Mouse (Mus musculus): ENCODE measurements at regions not wholly inside any gene's neighbourhood (a gene's known extent, or its start where the extent isn't known, plus 50 kb on each side); places are given as distances from the start of the nearest gene placed in this dataset.

- H3K27me3 ChIP-seq (ENCODE audit: insufficient read depth, low read length): no peaks in the 10 kb centered on the region
- no peaks in the 10 kb centered on the region for H3K36me3 ChIP-seq (ENCODE audit: insufficient read depth, low read length)
- no peak for TF ChIP-seq CTCF (IDR thresholded peaks at IDR 0.05; ENCODE audit: low read depth)
- peak; percentile 51 for DNase-seq (ENCODE audit: low spot score)
- H3K4me1 ChIP-seq (replicated peaks; ENCODE audit: insufficient read depth, low read length): 0 out of 2 replicates have a peak, but pooled peaks cover 11% of the 10 kb centered on the region
- no peak overlapping the region; the same call in 1 of the 2 replicates for H3K4me2 ChIP-seq (ENCODE audit: low read length)
- peak overlapping the region; percentile 87 for H3K27ac ChIP-seq
- no peak overlapping the region for H3K4me3 ChIP-seq (replicated peaks; ENCODE audit: low read depth, low read length)
- H3K9ac ChIP-seq (ENCODE audit: low read depth, low read length): no peak overlapping the region
- 68% methylated on average over 14 of the region's 15 CpGs for WGBS
- peak; percentile 74 for ATAC-seq (replicated peaks; ENCODE audit: low FRiP score, low read depth)
- H3K9me3 ChIP-seq (replicated peaks; ENCODE audit: low read length): no peaks in the 10 kb centered on the region
These were observed 124.3 kb downstream of the Gm10131 start for GRCm38 (mm10) chr8:33987091-33987754.

- Histone ChIP-seq H3K36me3 (ENCODE audit: insufficient read depth, low read length) (no peaks in the 10 kb centered on the region), H3K4me2 (ENCODE audit: low read length) (no peak overlapping the region; the same call in 1 of the 2 replicates)
- ATAC-seq (replicated peaks; ENCODE audit: low FRiP score, low read depth): no peak
These were observed 124.9 kb downstream of the Gm10131 start for GRCm38 (mm10) chr8:33986657-33987056.

GRCm38 (mm10) chr8:33985430-33985977, 126.0 kb downstream of the Gm10131 start:
- no peak for ATAC-seq (replicated peaks; ENCODE audit: low FRiP score, low read depth)
- no peak for TF ChIP-seq CTCF (IDR thresholded peaks at IDR 0.05; ENCODE audit: low read depth)
- 68% methylated on average over 11 of the region's 11 CpGs for WGBS

More at GRCm38 (mm10) chr8:33986657-33987056, 124.9 kb downstream of the Gm10131 start:
- Histone ChIP-seq H3K4me1 (replicated peaks; ENCODE audit: insufficient read depth, low read length) (0 out of 2 replicates have a peak, but pooled peaks cover 9% of the 10 kb centered on the region), H3K27me3 (ENCODE audit: insufficient read depth, low read length) (no peaks in the 10 kb centered on the region), H3K4me3 (replicated peaks; ENCODE audit: low read depth, low read length) (no peak overlapping the region), H3K27ac (peak overlapping the region; percentile 87), H3K9me3 (replicated peaks; ENCODE audit: low read length) (no peaks in the 10 kb centered on the region), H3K9ac (ENCODE audit: low read depth, low read length) (no peak overlapping the region)
- no peak for DNase-seq (ENCODE audit: low spot score)
- no peak for TF ChIP-seq CTCF (IDR thresholded peaks at IDR 0.05; ENCODE audit: low read depth)
- WGBS: 75% methylated on average over 6 of the region's 6 CpGs

GRCm38 (mm10) chr8:33981629-33982028, 129.9 kb downstream of the Gm10131 start:
- H3K27me3 ChIP-seq (ENCODE audit: insufficient read depth, low read length): no peaks in the 10 kb centered on the region
- ATAC-seq (replicated peaks; ENCODE audit: low FRiP score, low read depth): no peak
- DNase-seq (ENCODE audit: low spot score): no peak
- peaks cover 18% of the 10 kb centered on the region; the same call in 1 of the 2 replicates for H3K4me1 ChIP-seq (replicated peaks; ENCODE audit: insufficient read depth, low read length)
- WGBS: 78% methylated on average over 4 of the region's 4 CpGs
- no peak overlapping the region for H3K27ac ChIP-seq
- H3K4me3 ChIP-seq (replicated peaks; ENCODE audit: low read depth, low read length): no peak overlapping the region
- no peaks in the 10 kb centered on the region for H3K36me3 ChIP-seq (ENCODE audit: insufficient read depth, low read length)
- H3K9ac ChIP-seq (ENCODE audit: low read depth, low read length): no peak overlapping the region
- H3K9me3 ChIP-seq (replicated peaks; ENCODE audit: low read length): no peaks in the 10 kb centered on the region
- H3K4me2 ChIP-seq (ENCODE audit: low read length): no peak overlapping the region
- peak; percentile 53 for TF ChIP-seq CTCF (IDR thresholded peaks at IDR 0.05; ENCODE audit: low read depth)

More at GRCm38 (mm10) chr8:33985430-33985977, 126.0 kb downstream of the Gm10131 start:
- Histone ChIP-seq H3K27me3 (ENCODE audit: insufficient read depth, low read length) (no peaks in the 10 kb centered on the region), H3K9ac (ENCODE audit: low read depth, low read length) (no peak overlapping the region), H3K27ac (no peak overlapping the region; the same call in 1 of the 2 replicates), H3K4me3 (replicated peaks; ENCODE audit: low read depth, low read length) (no peak overlapping the region), H3K9me3 (replicated peaks; ENCODE audit: low read length) (no peaks in the 10 kb centered on the region), H3K4me1 (replicated peaks; ENCODE audit: insufficient read depth, low read length) (0 out of 2 replicates have a peak, but pooled peaks cover 9% of the 10 kb centered on the region), H3K36me3 (ENCODE audit: insufficient read depth, low read length) (no peaks in the 10 kb centered on the region), H3K4me2 (ENCODE audit: low read length) (no peak overlapping the region)
- no peak for DNase-seq (ENCODE audit: low spot score)

- Histone ChIP-seq H3K9me3 (replicated peaks; ENCODE audit: low read length) (no peaks in the 10 kb centered on the region), H3K4me2 (ENCODE audit: low read length) (no peak overlapping the region), H3K36me3 (ENCODE audit: insufficient read depth, low read length) (no peaks in the 10 kb centered on the region), H3K4me1 (replicated peaks; ENCODE audit: insufficient read depth, low read length) (peaks cover 18% of the 10 kb centered on the region; the same call in 1 of the 2 replicates), H3K27ac (no peak overlapping the region), H3K4me3 (replicated peaks; ENCODE audit: low read depth, low read length) (no peak overlapping the region), H3K9ac (ENCODE audit: low read depth, low read length) (no peak overlapping the region), H3K27me3 (ENCODE audit: insufficient read depth, low read length) (no peaks in the 10 kb centered on the region)
- DNase-seq (ENCODE audit: low spot score) (no peak), ATAC-seq (replicated peaks; ENCODE audit: low FRiP score, low read depth) (no peak)
- no peak for TF ChIP-seq CTCF (IDR thresholded peaks at IDR 0.05; ENCODE audit: low read depth)
- WGBS: 35% methylated on average over 7 of the region's 7 CpGs
These were observed 130.5 kb downstream of the Gm10131 start for GRCm38 (mm10) chr8:33980999-33981398.
